Mouse (Mus musculus) layer of hippocampus, adult 2 months (tissue): ENCODE measurements around the gene Rxfp2. TPM values are rescaled to one million over a fixed set of nuclear protein-coding genes. Genes with fewer than 3 reads are reported as not detected.

Source experiments
- DNase-seq, 2 experiments: peaks; one replicate each; pipeline ENCODE4 v3.0.0; 2022; ENCODE audit warnings: low spot score in 2 of 2
- H3K27ac ChIP-seq: fragments of 200-600 bp; 2 replicates; pipeline ENCODE4 v1.8.1; 2022
- H3K4me3 ChIP-seq: fragments of 200-600 bp; 2 replicates; pipeline ENCODE4 v1.8.1; 2022; ENCODE audit warnings: mild to moderate bottlenecking
- CTCF ChIP-seq: fragments of 200-600 bp; conservative IDR thresholded peaks from 2 replicates; pipeline ENCODE4 v1.8.1; 2022; ENCODE audit warnings: antibody characterized with exemption, mild to moderate bottlenecking, moderate library complexity
- total RNA-seq, 2 experiments: library from RNA; stranded (reverse); gene quantifications; 2 replicates each; pipeline ENCODE4 v1.2.3; 2021

The Rxfp2 gene
- total RNA-seq, 2 experiments from 2014 or later = 0.29 TPM; not detected in 1

GRCm38 (mm10) chr5:150122571-150122970, 104.1 kb downstream of the Rxfp2 start:
- TF ChIP-seq CTCF = no peak
- H3K4me3 ChIP-seq = no peak overlapping the region; the same call in 1 of the 2 replicates
- H3K27ac ChIP-seq = peak overlapping the region; percentile 81
- peak; percentile 63 to 72 for DNase-seq

- H3K27ac ChIP-seq = peak overlapping the region; percentile 84
- no peak for DNase-seq
- TF ChIP-seq CTCF = no peak
- H3K4me3 ChIP-seq = no peak overlapping the region
These were observed 107.4 kb downstream of the Rxfp2 start for GRCm38 (mm10) chr5:150125920-150126319.

- DNase-seq = peak in 1 of 2 experiments; percentile 63
These were observed 110.0 kb downstream of the Rxfp2 start for GRCm38 (mm10) chr5:150128432-150128831.

GRCm38 (mm10) chr5:150130144-150130543, 111.7 kb downstream of the Rxfp2 start:
- H3K27ac ChIP-seq = peak overlapping the region; percentile 84
- no peak overlapping the region for H3K4me3 ChIP-seq
- TF ChIP-seq CTCF = no peak
- no peak for DNase-seq

More at GRCm38 (mm10) chr5:150128432-150128831, 110.0 kb downstream of the Rxfp2 start:
- no peak for TF ChIP-seq CTCF
- H3K27ac ChIP-seq = peak overlapping the region; percentile 84
- no peak overlapping the region for H3K4me3 ChIP-seq

- no peak for TF ChIP-seq CTCF
- no peak for DNase-seq
- H3K4me3 ChIP-seq = no peak overlapping the region
- H3K27ac ChIP-seq = peak overlapping the region; percentile 84
These were observed 112.7 kb downstream of the Rxfp2 start for GRCm38 (mm10) chr5:150131166-150131565.

Other genes starting within 250 kb of the Rxfp2 start
- 100 to 1,000 TPM; 215 to 246 TPM for gene Fry, start 100.0 kb downstream of the Rxfp2 start, total RNA-seq